Mouse (Mus musculus) lung, embryonic 16.5 days (tissue): ENCODE data around the gene Atp9a. TPM values are rescaled to one million over a fixed set of nuclear protein-coding genes. Genes with fewer than 3 reads are reported as not detected.

Experiments
- microRNA-seq: library from miRNA; unstranded; fragments of <30 nt; microRNA quantifications from one replicate; pipeline ENCODE4, GENCODE M21; 2016
- polyA plus RNA-seq: library from polyadenylated mRNA; unstranded; fragments of >200 nt; fragmentation: Nextera tagmentation; extraction: Ambion mirVana; gene quantifications from 2 replicates; pipeline ENCODE4 v1.2.1, GENCODE M21; 2015

The Atp9a gene
- polyA plus RNA-seq, 1 experiment from 2014 or later, result 12.2 TPM

Small RNA genes lying within 50 kb of the gene (microRNA-seq; reads per million reads assigned to microRNA genes)
- not detected for gene Mir7004

Other genes starting within 250 kb of the Atp9a start
- 1.6 TPM in 2 replicates for gene Nfatc2, start 140.8 kb downstream of the Atp9a start, polyA plus RNA-seq
- 0.41 TPM in 1 of 2 replicates, not detected in the other for gene Sall4, start 25.5 kb upstream of the Atp9a start, polyA plus RNA-seq
- 29.8 and 31.7 TPM in 2 replicates for gene Zfp64, start 213.2 kb upstream of the Atp9a start, polyA plus RNA-seq